Mouse (Mus musculus): ENCODE measurements around the gene Atp5mpl. TPM values are rescaled to one million over a fixed set of nuclear protein-coding genes. Genes with fewer than 3 reads are reported as not detected.

Atp5mpl gene
- polyA plus RNA-seq, 1 experiment, result 645 TPM

- Histone ChIP-seq H3K4me2 (ENCODE audit: low read depth) (no peak overlapping the region), H3ac (ENCODE audit: control insufficient read depth, insufficient read length) (no peak overlapping the region), H3K4me3 (no peak overlapping the region), H3K36me3 (ENCODE audit: control insufficient read depth, insufficient read depth) (no peaks in the 10 kb centered on the region), H3K79me2 (ENCODE audit: control insufficient read depth, insufficient read depth) (no peaks in the 10 kb centered on the region), H3K27me3 (ENCODE audit: control insufficient read depth, insufficient read depth, insufficient read length) (no peaks in the 10 kb centered on the region)
- no peak for TF ChIP-seq MAX (IDR thresholded peaks at IDR 0.05; ENCODE audit: low read depth)
- TF ChIP-seq USF1 (IDR thresholded peaks at IDR 0.05; ENCODE audit: low read depth), result no peak
- no peak for TF ChIP-seq TCF12 (IDR thresholded peaks at IDR 0.05; ENCODE audit: insufficient read depth, poor library complexity, severe bottlenecking)
- TF ChIP-seq MYOD1 (IDR thresholded peaks at IDR 0.05; ENCODE audit: control insufficient read depth in 1 of 3, insufficient read length in 2 of 3, low read depth in 2 of 3), result no peak
- TF ChIP-seq MYOG (IDR thresholded peaks at IDR 0.05; ENCODE audit: control insufficient read depth in 1 of 3, insufficient read depth in 1 of 3, insufficient read length in 2 of 3, low read depth in 2 of 3), result no peak
- TF ChIP-seq E2F4 (IDR thresholded peaks at IDR 0.05; ENCODE audit: insufficient read depth), result no peak
- TF ChIP-seq TCF3 (IDR thresholded peaks at IDR 0.05; ENCODE audit: insufficient read length, low read depth), result no peak
Observed at GRCm38 (mm10) chr12:111916514-111917217, 50.1 kb downstream of the Atp5mpl start.

GRCm38 (mm10) chr12:111915781-111916180 is 51.0 kb downstream of the Atp5mpl start:
- no peaks in the 10 kb centered on the region for H3K36me3 ChIP-seq (ENCODE audit: control insufficient read depth, insufficient read depth)
- H3K4me3 ChIP-seq, result no peak overlapping the region
- no peaks in the 10 kb centered on the region for H3K27me3 ChIP-seq (ENCODE audit: control insufficient read depth, insufficient read depth, insufficient read length)
- no peak overlapping the region for H3K4me2 ChIP-seq (ENCODE audit: low read depth)
- TF ChIP-seq POLR2A (IDR thresholded peaks at IDR 0.05; ENCODE audit: insufficient read length, low read depth) (no peak), TCF12 (IDR thresholded peaks at IDR 0.05; ENCODE audit: insufficient read depth, poor library complexity, severe bottlenecking) (no peak), POLR2AphosphoS2 (IDR thresholded peaks at IDR 0.05; ENCODE audit: insufficient read length, low read depth) (no peak), CEBPB (IDR thresholded peaks at IDR 0.05; ENCODE audit: insufficient read depth, poor library complexity, severe bottlenecking) (no peak)
- no peaks in the 10 kb centered on the region for H3K79me2 ChIP-seq (ENCODE audit: control insufficient read depth, insufficient read depth)
- no peak overlapping the region for H3ac ChIP-seq (ENCODE audit: control insufficient read depth, insufficient read length)

GRCm38 (mm10) chr12:111914031-111914430 is 52.7 kb downstream of the Atp5mpl start:
- Histone ChIP-seq H3K36me3 (ENCODE audit: control insufficient read depth, insufficient read depth) (no peaks in the 10 kb centered on the region), H3K79me2 (ENCODE audit: control insufficient read depth, insufficient read depth) (no peaks in the 10 kb centered on the region), H3K4me3 (no peak overlapping the region), H3K4me2 (ENCODE audit: low read depth) (no peak overlapping the region), H3ac (ENCODE audit: control insufficient read depth, insufficient read length) (no peak overlapping the region), H3K27me3 (ENCODE audit: control insufficient read depth, insufficient read depth, insufficient read length) (no peaks in the 10 kb centered on the region)
- no peak for TF ChIP-seq REST (IDR thresholded peaks at IDR 0.05; ENCODE audit: insufficient read depth, insufficient read length)
- no peak for TF ChIP-seq TCF12 (IDR thresholded peaks at IDR 0.05; ENCODE audit: insufficient read depth, poor library complexity, severe bottlenecking)
- TF ChIP-seq MYOD1 (IDR thresholded peaks at IDR 0.05; ENCODE audit: control insufficient read depth in 1 of 3, insufficient read length in 2 of 3, low read depth in 2 of 3), result no peak
- TF ChIP-seq MYOG (IDR thresholded peaks at IDR 0.05; ENCODE audit: control insufficient read depth in 1 of 3, insufficient read depth in 1 of 3, insufficient read length in 2 of 3, low read depth in 2 of 3), result no peak
- no peak for TF ChIP-seq CEBPB (IDR thresholded peaks at IDR 0.05; ENCODE audit: insufficient read depth, poor library complexity, severe bottlenecking)
- TF ChIP-seq POLR2AphosphoS2 (IDR thresholded peaks at IDR 0.05; ENCODE audit: insufficient read length, low read depth), result no peak
- no peak for TF ChIP-seq E2F4 (IDR thresholded peaks at IDR 0.05; ENCODE audit: insufficient read depth)
- TF ChIP-seq USF1 (IDR thresholded peaks at IDR 0.05; ENCODE audit: low read depth), result no peak
- TF ChIP-seq POLR2A (IDR thresholded peaks at IDR 0.05; ENCODE audit: insufficient read length, low read depth), result no peak
- no peak for TF ChIP-seq TCF3 (IDR thresholded peaks at IDR 0.05; ENCODE audit: insufficient read length, low read depth)

GRCm38 (mm10) chr12:111912802-111913201 is 54.0 kb downstream of the Atp5mpl start:
- H3K36me3 ChIP-seq (ENCODE audit: control insufficient read depth, insufficient read depth), result no peaks in the 10 kb centered on the region
- no peaks in the 10 kb centered on the region for H3K79me2 ChIP-seq (ENCODE audit: control insufficient read depth, insufficient read depth)
- no peak overlapping the region for H3K4me2 ChIP-seq (ENCODE audit: low read depth)
- H3ac ChIP-seq (ENCODE audit: control insufficient read depth, insufficient read length), result no peak overlapping the region
- no peak overlapping the region for H3K4me3 ChIP-seq
- no peak for TF ChIP-seq REST (IDR thresholded peaks at IDR 0.05; ENCODE audit: insufficient read depth, insufficient read length)
- no peaks in the 10 kb centered on the region for H3K27me3 ChIP-seq (ENCODE audit: control insufficient read depth, insufficient read depth, insufficient read length)

- H3K36me3 ChIP-seq (ENCODE audit: control insufficient read depth, insufficient read depth), result no peaks in the 10 kb centered on the region
- no peak overlapping the region for H3K4me3 ChIP-seq
- no peaks in the 10 kb centered on the region for H3K27me3 ChIP-seq (ENCODE audit: control insufficient read depth, insufficient read depth, insufficient read length)
- no peak for TF ChIP-seq TCF12 (IDR thresholded peaks at IDR 0.05; ENCODE audit: insufficient read depth, poor library complexity, severe bottlenecking)
- TF ChIP-seq CEBPB (IDR thresholded peaks at IDR 0.05; ENCODE audit: insufficient read depth, poor library complexity, severe bottlenecking), result no peak
- TF ChIP-seq MYOG (IDR thresholded peaks at IDR 0.05; ENCODE audit: control insufficient read depth in 1 of 3, insufficient read depth in 1 of 3, insufficient read length in 2 of 3, low read depth in 2 of 3), result no peak
- no peak for TF ChIP-seq REST (IDR thresholded peaks at IDR 0.05; ENCODE audit: insufficient read depth, insufficient read length)
- TF ChIP-seq USF1 (IDR thresholded peaks at IDR 0.05; ENCODE audit: low read depth), result no peak
- no peak for TF ChIP-seq MYOD1 (IDR thresholded peaks at IDR 0.05; ENCODE audit: control insufficient read depth in 1 of 3, insufficient read length in 2 of 3, low read depth in 2 of 3)
- TF ChIP-seq POLR2A (IDR thresholded peaks at IDR 0.05; ENCODE audit: insufficient read length, low read depth), result no peak
- TF ChIP-seq E2F4 (IDR thresholded peaks at IDR 0.05; ENCODE audit: insufficient read depth), result no peak
- TF ChIP-seq TCF3 (IDR thresholded peaks at IDR 0.05; ENCODE audit: insufficient read length, low read depth), result no peak
- no peak for TF ChIP-seq MAX (IDR thresholded peaks at IDR 0.05; ENCODE audit: low read depth)
- TF ChIP-seq POLR2AphosphoS2 (IDR thresholded peaks at IDR 0.05; ENCODE audit: insufficient read length, low read depth), result no peak
- no peak for TF ChIP-seq SRF (IDR thresholded peaks at IDR 0.05; ENCODE audit: control insufficient read depth, insufficient read length, low read depth)
- H3K79me2 ChIP-seq (ENCODE audit: control insufficient read depth, insufficient read depth), result peaks cover 3% of the 10 kb centered on the region
- H3K4me2 ChIP-seq (ENCODE audit: low read depth), result no peak overlapping the region
- H3ac ChIP-seq (ENCODE audit: control insufficient read depth, insufficient read length), result no peak overlapping the region
Observed at GRCm38 (mm10) chr12:111911796-111912195, 55.0 kb downstream of the Atp5mpl start.

Other genes starting within 250 kb of the Atp5mpl start
- gene Klc1, start 208.1 kb downstream of the Atp5mpl start, polyA plus RNA-seq (2012; fragmentation: generic; extraction: Trizol), result 252 TPM
- 4.9 TPM for gene Xrcc3, start 153.1 kb downstream of the Atp5mpl start, polyA plus RNA-seq (2012; fragmentation: generic; extraction: Trizol)
- 77.7 TPM for gene Zfyve21, start 152.8 kb downstream of the Atp5mpl start, polyA plus RNA-seq (2012; fragmentation: generic; extraction: Trizol)
- gene Ppp1r13b, start 58.9 kb downstream of the Atp5mpl start, polyA plus RNA-seq (2012; fragmentation: generic; extraction: Trizol), result 7.4 TPM
- gene Tdrd9, start 4.6 kb upstream of the Atp5mpl start, polyA plus RNA-seq (2012; fragmentation: generic; extraction: Trizol), result 1.7 TPM
- not detected for gene Rd3l, start 14.3 kb upstream of the Atp5mpl start, polyA plus RNA-seq (2012; fragmentation: generic; extraction: Trizol)
- 0.04 TPM for gene Aspg, start 139.7 kb upstream of the Atp5mpl start, polyA plus RNA-seq (2012; fragmentation: generic; extraction: Trizol)
- gene Kif26a, start 179.2 kb upstream of the Atp5mpl start, polyA plus RNA-seq (2012; fragmentation: generic; extraction: Trizol), result 0.02 TPM